Mouse (Mus musculus): ENCODE data around the gene Marco. TPM values are rescaled to one million over a fixed set of nuclear protein-coding genes. Genes with fewer than 3 reads are reported as not detected.

The Marco gene
- polyA plus RNA-seq, 1 experiment from 2014 or later: 7.9 TPM

DNA sequence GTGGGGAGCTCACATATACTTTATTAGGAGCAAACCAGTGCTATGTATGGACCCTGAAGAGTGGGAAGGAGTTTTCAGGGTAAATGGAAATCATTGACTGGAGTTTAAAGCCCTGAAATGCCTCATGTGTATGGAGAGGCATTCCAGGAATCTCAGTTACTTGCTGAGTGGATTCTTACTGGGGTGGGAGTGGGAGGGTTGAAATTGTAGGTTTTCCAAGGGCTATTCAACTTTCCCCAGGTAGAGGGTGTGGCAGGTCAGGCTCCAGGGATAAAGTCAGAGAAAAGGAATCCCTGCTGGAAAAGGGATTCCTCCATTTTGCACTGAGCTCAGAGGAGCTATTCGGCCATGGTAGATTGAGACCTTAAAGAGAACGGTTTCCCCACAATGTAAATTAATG, 25.1 kb upstream of the Marco start:
- Histone ChIP-seq H3K27me3 (replicated peaks; ENCODE audit: insufficient read depth, low read length) (no peaks in the 10 kb centered on the region), H3K9me3 (ENCODE audit: low read length) (no peaks in the 10 kb centered on the region), H3K36me3 (ENCODE audit: insufficient read depth, low read length) (no peaks in the 10 kb centered on the region), H3K27ac (ENCODE audit: low read length) (no peak overlapping the region), H3K4me3 (ENCODE audit: low read depth, low read length) (no peak overlapping the region), H3K4me2 (replicated peaks; ENCODE audit: low read depth, low read length) (no peak overlapping the region), H3K9ac (replicated peaks; ENCODE audit: low read depth) (no peak overlapping the region), H3K4me1 (ENCODE audit: insufficient read depth, low read depth, low read length) (no peaks in the 10 kb centered on the region)
- DNase-seq (ENCODE audit: low spot score) (peak; percentile 14), ATAC-seq (peak; percentile 73)
- TF ChIP-seq CTCF (IDR thresholded peaks at IDR 0.05) (no peak), EP300 (IDR thresholded peaks at IDR 0.05) (peak; percentile 80)
- WGBS: 63% methylated on average over 2 of the region's 2 CpGs

DNA sequence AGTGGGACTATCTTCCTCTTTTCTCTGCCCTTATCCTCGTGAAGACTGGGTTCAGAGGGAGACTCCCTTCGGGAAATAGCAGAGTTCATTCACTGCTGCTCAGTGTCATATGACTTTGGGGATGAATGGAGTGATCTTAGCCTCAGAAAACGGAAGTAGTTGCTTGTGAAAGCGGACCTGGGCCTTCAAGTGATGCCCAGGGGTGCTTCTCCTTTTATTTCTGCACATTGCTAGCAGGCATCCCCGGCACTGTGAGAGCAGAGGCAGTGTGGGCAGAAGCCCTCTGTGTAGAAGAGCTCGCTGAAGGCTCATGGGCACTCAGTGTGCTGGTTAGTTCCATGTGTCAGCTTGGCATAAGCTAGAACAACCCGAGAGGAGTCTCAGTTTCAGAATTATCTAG, 12.8 kb upstream of the Marco start:
- H3K9me3 ChIP-seq (ENCODE audit: low read length): no peaks in the 10 kb centered on the region
- H3K9ac ChIP-seq (replicated peaks; ENCODE audit: low read depth): no peak overlapping the region
- H3K36me3 ChIP-seq (ENCODE audit: insufficient read depth, low read length): no peaks in the 10 kb centered on the region
- no peak for ATAC-seq
- TF ChIP-seq CTCF (IDR thresholded peaks at IDR 0.05) (no peak), EP300 (IDR thresholded peaks at IDR 0.05) (no peak)
- H3K4me2 ChIP-seq (replicated peaks; ENCODE audit: low read depth, low read length): no peak overlapping the region
- no peaks in the 10 kb centered on the region for H3K27me3 ChIP-seq (replicated peaks; ENCODE audit: insufficient read depth, low read length)
- no peak overlapping the region for H3K27ac ChIP-seq (ENCODE audit: low read length)
- H3K4me3 ChIP-seq (ENCODE audit: low read depth, low read length): no peak overlapping the region
- no peak for DNase-seq (ENCODE audit: low spot score)
- H3K4me1 ChIP-seq (ENCODE audit: insufficient read depth, low read depth, low read length): no peaks in the 10 kb centered on the region
- WGBS: 54% methylated on average over 7 of the region's 7 CpGs

DNA sequence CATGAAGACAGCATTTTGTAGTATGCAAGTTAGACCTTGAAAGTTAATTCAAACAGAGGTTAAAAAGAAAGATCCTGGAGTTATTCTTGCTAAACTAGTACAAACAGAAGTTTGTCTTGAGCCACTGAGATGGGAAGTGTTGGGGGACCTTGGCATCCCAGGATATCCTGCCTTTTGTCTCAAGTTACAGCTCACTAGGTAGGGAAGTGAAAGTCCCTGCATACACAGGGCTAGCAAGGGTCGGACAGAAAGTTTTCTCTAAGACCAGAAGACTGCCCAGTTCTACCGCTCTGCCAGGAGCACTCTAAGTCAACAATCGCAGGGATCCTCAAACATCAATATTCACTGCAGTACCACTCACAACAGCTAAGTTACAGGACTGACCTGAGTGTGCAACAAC, 5.5 kb upstream of the Marco start:
- ATAC-seq: no peak
- Histone ChIP-seq H3K4me1 (ENCODE audit: insufficient read depth, low read depth, low read length) (no peaks in the 10 kb centered on the region), H3K27me3 (replicated peaks; ENCODE audit: insufficient read depth, low read length) (no peaks in the 10 kb centered on the region), H3K4me2 (replicated peaks; ENCODE audit: low read depth, low read length) (no peak overlapping the region), H3K9me3 (ENCODE audit: low read length) (no peaks in the 10 kb centered on the region), H3K36me3 (ENCODE audit: insufficient read depth, low read length) (no peaks in the 10 kb centered on the region), H3K27ac (ENCODE audit: low read length) (no peak overlapping the region), H3K4me3 (ENCODE audit: low read depth, low read length) (no peak overlapping the region), H3K9ac (replicated peaks; ENCODE audit: low read depth) (no peak overlapping the region)
- WGBS: 46% methylated on average over 3 of the region's 3 CpGs
- TF ChIP-seq EP300 (IDR thresholded peaks at IDR 0.05): no peak
- TF ChIP-seq CTCF (IDR thresholded peaks at IDR 0.05): no peak
- no peak for DNase-seq (ENCODE audit: low spot score)

DNA sequence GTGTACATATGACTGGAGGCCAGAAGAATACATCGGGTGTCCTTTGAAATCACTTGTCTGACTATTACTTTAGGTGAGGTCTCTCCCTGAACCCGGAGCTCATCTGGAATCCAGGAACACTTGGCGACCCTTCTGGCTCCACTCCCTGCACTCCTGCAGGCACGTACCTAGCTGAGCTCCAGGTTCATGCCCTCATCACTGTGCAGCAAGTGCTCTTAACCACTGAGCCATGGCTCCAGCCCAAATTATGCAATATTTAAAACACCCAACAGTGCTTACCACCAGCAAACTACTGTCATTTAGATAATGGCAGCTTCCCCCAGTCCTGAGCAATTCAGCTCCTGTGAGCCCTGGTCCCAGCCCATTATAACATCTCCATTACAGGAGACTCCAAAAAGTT, 4.2 kb upstream of the Marco start:
- Histone ChIP-seq H3K9ac (replicated peaks; ENCODE audit: low read depth) (no peak overlapping the region), H3K27ac (ENCODE audit: low read length) (no peak overlapping the region), H3K36me3 (ENCODE audit: insufficient read depth, low read length) (no peaks in the 10 kb centered on the region), H3K27me3 (replicated peaks; ENCODE audit: insufficient read depth, low read length) (no peaks in the 10 kb centered on the region), H3K4me2 (replicated peaks; ENCODE audit: low read depth, low read length) (no peak overlapping the region), H3K4me3 (ENCODE audit: low read depth, low read length) (no peak overlapping the region), H3K4me1 (ENCODE audit: insufficient read depth, low read depth, low read length) (no peaks in the 10 kb centered on the region), H3K9me3 (ENCODE audit: low read length) (no peaks in the 10 kb centered on the region)
- TF ChIP-seq EP300 (IDR thresholded peaks at IDR 0.05) (no peak), CTCF (IDR thresholded peaks at IDR 0.05) (no peak)
- WGBS: 56% methylated on average over 4 of the region's 4 CpGs
- ATAC-seq (peak; percentile 28; the same call in 1 of the 2 replicates), DNase-seq (ENCODE audit: low spot score) (no peak)

DNA sequence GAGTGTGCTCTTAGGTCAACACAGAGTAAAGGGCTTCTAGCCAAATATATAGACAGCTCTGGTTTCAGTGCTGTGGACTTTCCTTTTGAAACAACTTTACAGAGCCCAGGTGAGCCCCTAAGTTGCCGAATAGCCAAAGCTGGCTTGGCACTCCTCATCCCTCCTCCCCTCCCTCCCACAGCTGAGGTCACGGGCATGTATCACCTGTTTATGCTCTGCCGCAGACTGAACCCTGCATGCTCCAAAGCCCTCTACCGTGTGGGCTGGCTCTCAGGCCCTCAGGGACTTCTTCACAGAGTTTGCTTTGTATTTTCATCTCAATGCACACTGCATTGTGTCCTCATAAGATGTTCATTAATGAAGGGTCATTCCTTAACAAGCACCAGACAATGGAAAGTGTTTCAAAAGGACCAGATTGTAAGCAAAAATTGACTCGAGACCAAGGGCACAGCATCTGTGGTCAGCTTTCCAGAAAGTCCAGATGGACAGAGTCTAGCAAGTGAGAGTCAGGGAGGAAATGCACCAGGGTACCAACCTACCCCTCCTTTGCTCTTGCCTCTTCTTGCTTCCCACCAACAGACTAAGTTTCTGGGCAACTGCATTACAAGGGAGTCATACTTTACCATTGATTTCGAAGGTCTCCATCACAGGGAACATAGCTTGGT, 646 bp downstream of the Marco start:
- Histone ChIP-seq H3K36me3 (ENCODE audit: insufficient read depth, low read length) (no peaks in the 10 kb centered on the region), H3K4me2 (replicated peaks; ENCODE audit: low read depth, low read length) (no peak overlapping the region), H3K27ac (ENCODE audit: low read length) (no peak overlapping the region), H3K27me3 (replicated peaks; ENCODE audit: insufficient read depth, low read length) (no peaks in the 10 kb centered on the region), H3K4me3 (ENCODE audit: low read depth, low read length) (no peak overlapping the region), H3K9ac (replicated peaks; ENCODE audit: low read depth) (no peak overlapping the region), H3K9me3 (ENCODE audit: low read length) (no peaks in the 10 kb centered on the region), H3K4me1 (ENCODE audit: insufficient read depth, low read depth, low read length) (no peaks in the 10 kb centered on the region)
- DNase-seq (ENCODE audit: low spot score) (no peak), ATAC-seq (no peak)
- 54% methylated on average over 6 of the region's 6 CpGs for WGBS
- TF ChIP-seq CTCF (IDR thresholded peaks at IDR 0.05) (no peak), EP300 (IDR thresholded peaks at IDR 0.05) (no peak)

DNA sequence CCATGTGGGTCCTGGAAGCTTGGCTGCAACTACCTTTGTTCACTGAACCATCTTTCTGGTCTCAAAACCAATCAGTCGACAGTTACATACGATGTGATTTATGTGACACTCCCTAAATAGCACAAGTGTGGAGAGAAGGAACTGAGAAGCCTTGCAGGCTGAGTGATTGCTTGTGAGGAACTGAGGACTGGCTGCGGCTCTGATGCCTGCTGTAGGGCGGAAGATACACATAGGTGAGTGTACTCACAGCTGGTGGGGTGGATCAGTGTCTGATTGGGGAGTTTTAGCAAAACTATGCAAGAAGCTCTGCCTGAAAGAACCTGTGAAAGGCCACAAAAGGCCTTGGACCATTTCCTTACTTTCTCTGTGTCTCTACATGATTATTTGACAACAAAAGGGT, 3.3 kb downstream of the Marco start:
- no peak for ATAC-seq
- Histone ChIP-seq H3K27me3 (replicated peaks; ENCODE audit: insufficient read depth, low read length) (no peaks in the 10 kb centered on the region), H3K36me3 (ENCODE audit: insufficient read depth, low read length) (no peaks in the 10 kb centered on the region), H3K9ac (replicated peaks; ENCODE audit: low read depth) (no peak overlapping the region), H3K9me3 (ENCODE audit: low read length) (no peaks in the 10 kb centered on the region), H3K4me2 (replicated peaks; ENCODE audit: low read depth, low read length) (no peak overlapping the region), H3K4me1 (ENCODE audit: insufficient read depth, low read depth, low read length) (no peaks in the 10 kb centered on the region), H3K27ac (ENCODE audit: low read length) (no peak overlapping the region), H3K4me3 (ENCODE audit: low read depth, low read length) (no peak overlapping the region)
- 46% methylated on average over 4 of the region's 4 CpGs for WGBS
- DNase-seq (ENCODE audit: low spot score): no peak
- no peak for TF ChIP-seq EP300 (IDR thresholded peaks at IDR 0.05)
- no peak for TF ChIP-seq CTCF (IDR thresholded peaks at IDR 0.05)

DNA sequence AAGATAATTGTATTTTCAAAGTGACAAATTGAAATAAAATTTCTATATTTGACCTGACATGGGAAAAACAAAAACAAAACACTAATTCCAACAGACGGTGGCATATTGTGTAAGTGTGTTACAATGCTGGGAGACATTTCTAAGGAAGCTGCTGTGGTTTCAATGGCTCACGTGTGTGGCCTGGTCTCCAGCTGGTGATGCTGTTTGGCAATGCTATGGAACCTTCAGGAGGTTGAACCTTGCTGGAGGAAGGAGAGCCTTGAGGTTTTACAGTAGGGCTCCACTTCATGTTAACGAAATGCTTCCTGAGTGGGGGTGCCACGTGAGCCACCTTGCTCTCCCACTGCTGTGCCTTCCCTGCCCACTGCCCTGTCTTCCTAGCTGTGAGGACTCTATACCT, 6.8 kb downstream of the Marco start:
- Histone ChIP-seq H3K4me2 (replicated peaks; ENCODE audit: low read depth, low read length) (no peak overlapping the region), H3K36me3 (ENCODE audit: insufficient read depth, low read length) (no peaks in the 10 kb centered on the region), H3K27ac (ENCODE audit: low read length) (no peak overlapping the region), H3K27me3 (replicated peaks; ENCODE audit: insufficient read depth, low read length) (no peaks in the 10 kb centered on the region), H3K9me3 (ENCODE audit: low read length) (no peaks in the 10 kb centered on the region), H3K4me1 (ENCODE audit: insufficient read depth, low read depth, low read length) (no peaks in the 10 kb centered on the region), H3K9ac (replicated peaks; ENCODE audit: low read depth) (no peak overlapping the region), H3K4me3 (ENCODE audit: low read depth, low read length) (no peak overlapping the region)
- no peak for TF ChIP-seq EP300 (IDR thresholded peaks at IDR 0.05)
- no peak for TF ChIP-seq CTCF (IDR thresholded peaks at IDR 0.05)
- 57% methylated on average over 4 of the region's 4 CpGs for WGBS
- no peak for ATAC-seq
- DNase-seq (ENCODE audit: low spot score): no peak

Measured in lung, postnatal 0 days (tissue).